Mouse (Mus musculus) stomach, embryonic 14.5 days (tissue): ENCODE results near the gene Dars. TPM values are rescaled to one million over a fixed set of nuclear protein-coding genes. Genes with fewer than 3 reads are reported as not detected.

Source experiments
- ATAC-seq: fragments of 200-750 bp; cut with Nextera tagmentation; 2 replicates; pipeline ENCODE4 v1.8.0; 2017; ENCODE audit warnings: low read depth, moderate TSS enrichment; ENCODE audit not compliant: insufficient number of reproducible peaks, insufficient read depth, low FRiP score
- H3K27ac ChIP-seq: fragments of 300-500 bp; sonication (generic); 2 replicates; pipeline ENCODE4 v1.5.1; 2014; ENCODE audit warnings: mild to moderate bottlenecking, low read length, moderate library complexity, mixed read lengths
- H3K27me3 ChIP-seq: fragments of 300-500 bp; sonication (generic); 2 replicates; pipeline ENCODE4 v1.6.1; 2014; ENCODE audit warnings: low read length, control low read depth, mixed read lengths; ENCODE audit not compliant: control insufficient read depth, insufficient read depth
- H3K36me3 ChIP-seq: fragments of 300-500 bp; sonication (generic); 2 replicates; pipeline ENCODE4 v1.6.1; 2014; ENCODE audit warnings: mild to moderate bottlenecking, control low read depth, low read length, moderate library complexity, mixed read lengths; ENCODE audit not compliant: control insufficient read depth, insufficient read depth
- H3K4me1 ChIP-seq: fragments of 300-500 bp; sonication (generic); 2 replicates; pipeline ENCODE4 v1.6.1; 2014; ENCODE audit warnings: low read length, control low read depth, mixed read lengths; ENCODE audit not compliant: control insufficient read depth, insufficient read depth
- H3K4me2 ChIP-seq: fragments of 300-500 bp; sonication (generic); replicated peaks from 2 replicates; pipeline ENCODE4 v1.6.1; 2014; ENCODE audit warnings: low read depth, low read length, control low read depth
- H3K4me3 ChIP-seq: fragments of 300-500 bp; sonication (generic); 2 replicates; pipeline ENCODE4 v1.5.1; 2014; ENCODE audit warnings: low read depth, low read length, control low read depth
- H3K9ac ChIP-seq: fragments of 300-500 bp; sonication (generic); replicated peaks from 2 replicates; pipeline ENCODE4 v1.6.1; 2014; ENCODE audit warnings: low read depth, mild to moderate bottlenecking, control low read depth, low read length, moderate library complexity, mixed read lengths
- H3K9me3 ChIP-seq: fragments of 300-500 bp; sonication (generic); 2 replicates; pipeline ENCODE4 v1.6.1; 2016; ENCODE audit warnings: low read depth, low read length, control low read depth; ENCODE audit not compliant: control insufficient read depth
- WGBS: fragments of 180-500 bp; shearing (Covaris S2); extraction: QIAGEN DNeasy Blood & Tissue Kit; methylation state at CpG from one replicate; pipeline ENCODE4 v1.1.7; 2014; 5-methylcytosine and 5-hydroxymethylcytosine counted together
- polyA plus RNA-seq: library from polyadenylated mRNA; unstranded; fragments of >200 nt; fragmentation: Nextera tagmentation; extraction: Ambion mirVana; gene quantifications from 2 replicates; pipeline ENCODE4 v1.2.1, GENCODE M21; 2014

Gene Dars
- 97.8 and 105 TPM in 2 replicates for polyA plus RNA-seq

DNA sequence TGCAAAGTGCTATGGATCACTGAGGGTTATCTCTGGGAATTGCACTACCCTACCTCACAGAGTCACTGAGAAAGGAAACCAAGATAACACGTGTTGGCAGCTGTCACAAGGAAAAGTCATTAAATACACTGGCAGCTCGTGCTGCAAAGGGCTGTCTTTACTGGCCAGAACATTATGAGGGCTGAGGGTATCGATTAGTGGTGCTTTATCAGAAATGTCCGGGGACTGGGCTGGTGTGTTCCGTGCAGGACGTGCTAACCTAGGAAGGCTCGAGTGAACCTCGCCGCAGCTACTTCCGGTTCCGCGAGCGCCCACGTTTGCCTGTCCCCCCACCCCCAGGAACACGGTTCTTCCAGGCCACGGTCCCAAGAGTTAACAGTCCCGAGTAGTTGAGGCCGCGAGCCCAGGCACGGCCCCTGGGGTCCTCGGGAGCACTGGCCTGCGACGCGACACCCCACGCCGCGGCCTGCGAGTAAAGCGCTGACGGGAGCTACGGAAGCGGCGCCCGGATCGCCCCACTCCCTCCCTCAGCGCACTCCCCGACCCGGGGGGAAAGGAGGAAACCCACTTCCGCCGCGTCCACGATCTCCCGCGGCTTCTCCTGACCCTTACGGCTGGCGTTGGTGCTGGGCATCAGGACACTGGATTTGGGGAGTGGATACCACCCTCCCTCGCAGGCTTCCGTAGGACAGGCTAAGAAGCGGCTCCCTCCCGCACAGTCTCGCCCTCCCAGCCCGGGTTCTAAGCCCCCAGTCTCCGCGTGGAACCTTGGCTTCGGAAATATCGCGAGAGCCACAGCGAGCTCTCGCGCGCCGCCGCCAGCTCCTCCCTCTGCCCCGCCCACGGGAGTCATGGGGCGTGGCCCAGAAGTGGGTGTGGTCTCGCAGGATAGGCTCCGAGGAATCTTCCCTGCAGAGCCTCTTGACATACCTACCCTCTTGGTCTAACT is at the start of gene Dars:
Gene Dars, minus strand, starts transcription at position 785 of the 949 bp plus-strand sequence.
- H3K4me2 ChIP-seq = peak within 1 kb of the TSS; percentile 78
- H3K36me3 ChIP-seq = peaks cover 11% of the 10 kb centered on the region; the same call in 1 of the 2 replicates
- peak within 1 kb of the TSS; percentile 94 for H3K27ac ChIP-seq
- H3K4me3 ChIP-seq = peak within 1 kb of the TSS; percentile 90
- no peaks in the 10 kb centered on the region for H3K27me3 ChIP-seq
- H3K4me1 ChIP-seq = no peaks in the 10 kb centered on the region
- no peaks in the 10 kb centered on the region for H3K9me3 ChIP-seq
- peak; percentile 89 for ATAC-seq
- under 1% methylated on average over 66 of the region's 68 CpGs for WGBS
- peak within 1 kb of the TSS; percentile 95 for H3K9ac ChIP-seq

DNA sequence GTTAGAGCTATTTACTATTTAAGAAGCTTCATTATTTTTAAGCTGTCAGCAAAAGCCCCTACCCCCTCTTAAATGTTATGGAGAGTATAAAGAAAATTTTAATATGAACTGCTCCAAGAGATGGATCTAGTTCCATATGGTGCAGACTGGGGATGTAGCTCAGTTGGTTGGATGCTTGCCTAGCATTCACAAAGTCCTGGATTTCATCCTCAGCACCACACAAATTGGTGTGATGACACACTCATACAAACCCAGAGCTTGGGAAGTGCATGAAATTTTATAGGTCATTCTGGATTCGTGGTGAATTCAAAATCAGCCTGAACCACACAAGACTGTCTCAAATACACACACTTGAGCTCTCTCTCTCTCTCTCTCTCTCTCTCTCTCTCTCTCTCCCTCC is 49.7 kb upstream of the Dars start:
- no peak overlapping the region for H3K4me3 ChIP-seq
- H3K9ac ChIP-seq = no peak overlapping the region
- WGBS = 53% methylated on average over 1 of the region's 1 CpGs
- no peaks in the 10 kb centered on the region for H3K36me3 ChIP-seq
- no peaks in the 10 kb centered on the region for H3K27me3 ChIP-seq
- ATAC-seq = no peak
- no peak overlapping the region for H3K27ac ChIP-seq
- H3K9me3 ChIP-seq = no peaks in the 10 kb centered on the region
- H3K4me1 ChIP-seq = no peaks in the 10 kb centered on the region
- H3K4me2 ChIP-seq = no peak overlapping the region

DNA sequence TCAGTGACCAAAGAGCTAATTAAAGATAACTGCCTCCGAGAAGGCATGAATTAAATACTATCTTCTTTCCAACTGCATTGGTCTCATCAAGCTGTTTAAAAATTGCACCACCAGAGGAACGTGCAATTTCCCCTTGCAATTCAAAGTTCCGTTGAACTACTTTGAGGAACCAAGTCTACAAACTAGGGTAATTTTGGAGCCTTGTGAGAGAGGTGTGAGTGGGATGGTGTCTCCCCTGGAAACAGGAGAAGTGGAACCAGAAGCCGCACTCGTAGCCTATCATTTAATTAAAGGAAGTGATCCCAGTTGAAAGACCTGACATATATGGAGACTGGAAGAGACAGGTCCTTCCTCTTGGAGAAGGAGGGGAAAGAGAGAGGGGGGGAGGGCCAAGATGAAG is 46.3 kb upstream of the Dars start:
- H3K4me1 ChIP-seq = no peaks in the 10 kb centered on the region
- H3K27ac ChIP-seq = no peak overlapping the region
- no peaks in the 10 kb centered on the region for H3K9me3 ChIP-seq
- no peaks in the 10 kb centered on the region for H3K27me3 ChIP-seq
- no peak for ATAC-seq
- WGBS = 83% methylated on average over 5 of the region's 5 CpGs
- H3K36me3 ChIP-seq = no peaks in the 10 kb centered on the region
- H3K9ac ChIP-seq = no peak overlapping the region
- H3K4me2 ChIP-seq = no peak overlapping the region
- H3K4me3 ChIP-seq = no peak overlapping the region

DNA sequence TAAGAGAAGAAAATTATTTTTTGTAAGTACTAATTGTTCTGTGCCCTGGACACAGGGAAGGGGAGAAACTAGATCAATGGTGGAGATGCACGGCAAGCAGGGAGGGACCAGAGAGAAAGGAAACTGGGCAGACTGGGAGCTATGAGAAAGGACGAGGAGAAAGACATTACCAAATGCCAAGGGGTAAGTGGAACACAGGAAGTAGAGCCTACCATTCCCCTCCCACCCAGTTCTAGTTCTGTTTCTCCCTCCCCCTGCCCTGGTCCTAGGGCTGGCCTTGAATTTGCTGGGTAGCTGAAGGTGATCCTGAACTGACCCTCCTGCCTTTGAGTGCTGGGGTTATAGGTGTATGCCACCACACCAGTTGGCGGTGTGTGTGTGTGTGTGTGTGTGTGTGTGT is 45.2 kb upstream of the Dars start:
- H3K4me2 ChIP-seq = no peak overlapping the region
- 80% methylated on average over 3 of the region's 3 CpGs for WGBS
- no peak overlapping the region for H3K4me3 ChIP-seq
- no peak overlapping the region for H3K27ac ChIP-seq
- no peaks in the 10 kb centered on the region for H3K27me3 ChIP-seq
- no peaks in the 10 kb centered on the region for H3K4me1 ChIP-seq
- H3K9ac ChIP-seq = no peak overlapping the region
- H3K9me3 ChIP-seq = no peaks in the 10 kb centered on the region
- no peak for ATAC-seq
- H3K36me3 ChIP-seq = no peaks in the 10 kb centered on the region

GRCm38 (mm10) chr1:128460780-128461179 is 43.6 kb upstream of the Dars start:
- Histone ChIP-seq H3K9me3 (no peaks in the 10 kb centered on the region), H3K36me3 (no peaks in the 10 kb centered on the region), H3K4me3 (no peak overlapping the region), H3K27ac (no peak overlapping the region), H3K4me2 (no peak overlapping the region), H3K27me3 (no peaks in the 10 kb centered on the region), H3K4me1 (no peaks in the 10 kb centered on the region), H3K9ac (no peak overlapping the region)
- 88% methylated on average over 6 of the region's 6 CpGs for WGBS
- no peak for ATAC-seq

DNA sequence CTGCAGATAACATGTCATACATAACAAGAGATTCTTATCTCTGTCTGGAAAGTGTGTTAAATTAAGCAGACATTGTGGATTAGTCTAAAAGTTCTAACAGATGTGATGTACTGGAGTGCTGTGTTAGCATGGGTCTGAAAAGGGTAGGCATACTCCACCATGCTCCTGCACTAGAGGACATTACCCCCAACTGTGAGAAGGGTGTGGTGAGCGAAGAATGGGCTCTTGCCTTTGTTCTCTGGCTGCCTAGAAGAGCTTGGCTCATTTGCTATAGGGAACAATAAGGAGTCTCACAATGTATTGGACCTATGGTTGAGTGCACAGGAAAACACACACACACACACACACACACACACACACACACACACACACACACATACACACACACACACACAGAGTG is 42.3 kb upstream of the Dars start:
- no peaks in the 10 kb centered on the region for H3K4me1 ChIP-seq
- H3K36me3 ChIP-seq = no peaks in the 10 kb centered on the region
- 75% methylated on average over 1 of the region's 1 CpGs for WGBS
- H3K27me3 ChIP-seq = no peaks in the 10 kb centered on the region
- ATAC-seq = no peak
- no peaks in the 10 kb centered on the region for H3K9me3 ChIP-seq
- no peak overlapping the region for H3K4me3 ChIP-seq
- no peak overlapping the region for H3K27ac ChIP-seq
- no peak overlapping the region for H3K4me2 ChIP-seq
- no peak overlapping the region for H3K9ac ChIP-seq

- ATAC-seq = no peak
- H3K4me1 ChIP-seq = no peaks in the 10 kb centered on the region
- H3K36me3 ChIP-seq = no peaks in the 10 kb centered on the region
- H3K4me3 ChIP-seq = no peak overlapping the region
- H3K27ac ChIP-seq = no peak overlapping the region
- H3K9ac ChIP-seq = no peak overlapping the region
- H3K27me3 ChIP-seq = no peaks in the 10 kb centered on the region
- H3K9me3 ChIP-seq = no peaks in the 10 kb centered on the region
- no peak overlapping the region for H3K4me2 ChIP-seq
- WGBS = 71% methylated on average over 3 of the region's 3 CpGs
Measured at GRCm38 (mm10) chr1:128459011-128459410, 41.8 kb upstream of the Dars start.

DNA sequence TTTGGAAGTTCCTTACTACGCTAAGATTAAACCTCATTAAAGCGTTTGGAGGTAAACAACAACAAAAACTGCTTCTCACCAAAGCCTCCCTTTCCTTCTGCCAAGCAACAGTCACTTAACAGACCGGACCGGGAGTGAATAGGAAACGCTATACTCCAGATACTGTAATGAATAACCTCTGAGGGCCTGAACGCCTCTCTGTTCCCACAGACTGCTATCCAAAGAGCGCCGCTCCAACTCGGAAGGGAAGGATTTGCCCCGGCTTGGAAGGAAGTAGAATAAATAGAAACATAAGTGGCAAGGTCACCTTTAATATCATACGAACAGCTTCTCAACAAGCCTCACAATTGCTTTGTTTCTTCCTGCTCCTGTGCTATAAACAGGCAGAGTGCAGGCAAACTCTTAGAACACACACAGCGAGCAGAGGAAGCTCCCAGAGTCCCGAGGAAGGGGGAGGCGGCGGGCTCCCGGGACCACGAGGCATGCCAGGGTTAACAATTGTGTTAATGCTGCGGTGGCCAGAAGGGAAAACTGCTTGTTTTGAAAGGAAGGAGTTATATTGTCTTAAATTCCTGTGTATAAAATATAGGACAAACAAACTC is 39.8 kb upstream of the Dars start:
- H3K4me2 ChIP-seq = no peak overlapping the region
- H3K9ac ChIP-seq = no peak overlapping the region
- 37% methylated on average over 18 of the region's 18 CpGs for WGBS
- H3K27me3 ChIP-seq = no peaks in the 10 kb centered on the region
- H3K27ac ChIP-seq = no peak overlapping the region
- H3K4me3 ChIP-seq = no peak overlapping the region
- no peaks in the 10 kb centered on the region for H3K9me3 ChIP-seq
- H3K36me3 ChIP-seq = no peaks in the 10 kb centered on the region
- ATAC-seq = no peak
- H3K4me1 ChIP-seq = no peaks in the 10 kb centered on the region
